Mouse (Mus musculus): Measurements from ENCODE around the gene Hoxa4. TPM values are rescaled to one million over a fixed set of nuclear protein-coding genes. Genes with fewer than 3 reads are reported as not detected.
A peak's percentile ranks its signal among the peaks of the same experiment; 100 is the strongest.

Gene Hoxa4
- polyA plus RNA-seq, 1 experiment from 2014 or later = 1.8 TPM

DNA sequence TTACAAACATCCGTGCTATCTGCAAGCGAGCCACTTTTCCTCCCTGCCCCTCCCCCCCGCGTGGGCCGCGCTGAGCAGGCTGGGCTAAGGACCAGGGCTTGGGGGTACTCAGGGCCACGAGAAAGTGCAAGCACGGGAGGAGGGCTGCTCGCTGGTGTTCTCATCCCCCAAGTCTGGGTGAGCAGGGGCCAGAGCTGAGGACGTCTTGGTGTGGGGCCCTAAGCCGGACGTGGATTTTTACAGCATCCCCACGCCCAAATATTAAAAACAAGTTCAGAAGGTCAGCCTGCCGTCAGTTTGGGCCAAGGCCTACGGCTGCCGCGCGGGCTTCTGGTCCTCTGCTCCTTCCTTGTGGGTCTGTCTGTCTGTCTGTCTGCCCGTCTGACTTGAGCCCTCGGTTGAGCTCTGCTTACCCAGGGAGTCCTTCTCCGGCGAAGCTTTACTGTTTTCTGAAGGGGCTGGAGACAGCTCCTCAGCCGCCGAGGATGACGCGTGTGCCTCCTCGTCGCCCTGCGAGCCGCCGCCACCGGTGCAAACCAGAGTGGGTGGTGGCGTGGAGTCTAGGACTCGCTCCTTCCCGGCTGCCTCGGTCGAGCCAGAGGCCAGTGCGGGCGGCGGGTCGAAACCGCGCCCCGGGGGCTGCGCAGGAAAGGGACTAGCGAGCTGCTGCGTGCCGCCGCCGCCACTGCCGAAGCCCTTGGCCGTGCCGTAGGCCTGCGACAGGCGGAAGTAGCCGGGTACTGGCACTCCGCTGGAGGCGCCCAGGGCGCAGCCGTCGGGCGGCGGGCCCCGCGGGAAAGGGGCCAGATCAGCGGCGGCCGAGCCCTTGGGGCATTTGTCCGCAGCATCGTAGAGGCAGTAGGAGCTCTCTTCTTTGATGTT lies 42.2 kb upstream of the Hoxa4 start:
- H3K27ac ChIP-seq = peak overlapping the region; percentile 99
- DNase-seq (ENCODE audit: low spot score) = peak; percentile 77

DNA sequence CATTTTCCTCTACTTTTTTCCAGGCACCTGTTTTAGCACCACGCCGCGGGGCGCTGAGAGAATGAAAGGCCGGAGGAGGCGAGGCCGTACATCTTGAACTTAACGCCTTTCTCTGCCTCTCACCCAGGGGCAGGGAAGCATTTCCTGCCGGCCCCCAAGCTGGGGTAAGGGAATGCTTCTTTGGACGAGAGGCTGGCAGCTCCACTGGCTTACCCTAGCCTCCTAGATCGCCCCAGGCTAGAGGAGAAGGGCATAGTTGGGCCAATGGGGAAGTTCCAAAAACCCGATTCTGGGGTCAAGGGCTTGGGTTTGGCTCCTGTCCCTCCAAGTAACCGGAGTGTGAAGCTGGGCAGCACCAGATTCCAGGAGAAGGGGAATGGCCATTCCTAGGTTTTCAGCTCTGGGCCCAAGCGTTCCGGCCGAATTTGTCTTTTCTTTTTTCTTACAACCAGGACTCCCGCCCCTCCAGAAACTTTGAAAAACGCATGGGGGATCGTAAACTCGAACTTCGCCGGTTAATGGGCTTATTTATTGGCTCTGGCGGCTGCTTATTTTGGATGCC lies 41.5 kb upstream of the Hoxa4 start:
- Histone ChIP-seq H3K27ac (peak overlapping the region; percentile 99), H3K4me1 (peaks cover 32% of the 10 kb centered on the region), H3K9me3 (replicated peaks) (no peaks in the 10 kb centered on the region), H3K36me3 (peaks cover 76% of the 10 kb centered on the region), H3K27me3 (ENCODE audit: low read depth, poor library complexity, severe bottlenecking) (peaks cover 55% of the 10 kb centered on the region), H3K4me3 (peak overlapping the region; percentile 90)
- WGBS = under 1% methylated on average over 23 of the region's 23 CpGs
- DNase-seq (ENCODE audit: low spot score) = no peak

More for the DNA sequence above, 42.2 kb upstream of the Hoxa4 start:
- WGBS = under 1% methylated on average over 70 of the region's 70 CpGs
- peaks cover 77% of the 10 kb centered on the region for H3K36me3 ChIP-seq
- H3K4me3 ChIP-seq = peak overlapping the region; percentile 90
- H3K9me3 ChIP-seq (replicated peaks) = no peaks in the 10 kb centered on the region
- peaks cover 57% of the 10 kb centered on the region for H3K27me3 ChIP-seq (ENCODE audit: low read depth, poor library complexity, severe bottlenecking)
- peaks cover 32% of the 10 kb centered on the region for H3K4me1 ChIP-seq

DNA sequence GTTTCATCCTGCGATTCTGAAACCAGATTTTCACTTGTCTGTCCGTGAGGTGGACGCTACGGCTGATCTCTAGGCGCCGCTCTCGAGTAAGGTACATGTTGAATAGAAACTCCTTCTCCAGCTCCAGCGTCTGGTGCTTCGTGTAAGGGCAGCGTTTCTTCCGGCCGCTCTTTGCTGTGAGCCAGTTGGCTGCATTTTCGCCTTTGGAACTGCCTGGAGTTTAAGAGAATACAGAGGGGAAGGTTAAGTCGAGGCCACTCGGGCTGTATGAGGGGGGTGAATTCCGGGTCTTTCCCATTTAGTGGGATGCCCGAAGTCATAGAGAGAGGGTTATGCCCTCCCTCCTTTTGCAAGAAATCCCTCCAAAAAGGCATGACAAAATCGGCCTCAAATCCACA lies 41.0 kb upstream of the Hoxa4 start:
- DNase-seq (ENCODE audit: low spot score) = peak; percentile 70
- no peaks in the 10 kb centered on the region for H3K9me3 ChIP-seq (replicated peaks)
- H3K27ac ChIP-seq = peak overlapping the region; percentile 99
- peaks cover 71% of the 10 kb centered on the region for H3K36me3 ChIP-seq
- H3K27me3 ChIP-seq (ENCODE audit: low read depth, poor library complexity, severe bottlenecking) = peaks cover 51% of the 10 kb centered on the region
- WGBS = under 1% methylated on average over 18 of the region's 18 CpGs
- H3K4me3 ChIP-seq = peak overlapping the region; percentile 90
- H3K4me1 ChIP-seq = peaks cover 32% of the 10 kb centered on the region

DNA sequence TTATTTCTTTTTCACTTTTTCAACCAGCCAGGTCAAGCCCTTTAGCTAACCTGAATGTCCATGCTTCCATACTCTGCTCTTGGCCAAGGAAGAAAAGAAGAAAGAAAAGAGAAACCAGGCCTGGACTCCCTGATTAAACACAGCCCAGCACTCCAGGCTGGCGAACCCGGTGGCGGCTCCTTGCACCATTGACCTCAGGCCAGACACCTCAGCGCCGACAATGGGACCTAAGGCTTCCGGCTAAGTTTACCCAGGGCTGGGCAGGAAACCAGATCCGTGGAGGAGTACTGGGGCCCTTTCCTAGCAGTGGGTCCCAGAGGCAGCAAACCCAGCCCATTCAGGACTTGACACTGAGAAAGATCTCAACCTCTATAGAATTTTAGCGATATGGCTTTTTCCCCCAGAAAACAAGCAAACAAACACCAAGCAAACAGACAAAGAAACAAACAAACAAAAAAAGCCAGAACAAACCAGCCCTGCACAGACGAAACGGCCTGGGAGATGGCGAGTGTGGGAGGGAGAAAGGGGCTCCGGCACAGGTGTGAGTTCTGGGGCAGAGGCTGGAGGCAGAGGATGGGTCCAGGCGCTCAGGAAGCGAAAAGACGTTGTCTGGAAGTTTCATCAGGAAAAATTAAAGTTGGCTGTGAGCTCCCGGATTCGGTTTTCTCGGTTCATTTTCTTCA lies 40.5 kb upstream of the Hoxa4 start:
- WGBS = under 1% methylated on average over 18 of the region's 18 CpGs
- Histone ChIP-seq H3K36me3 (peaks cover 69% of the 10 kb centered on the region), H3K27ac (peak overlapping the region; percentile 99)

DNA sequence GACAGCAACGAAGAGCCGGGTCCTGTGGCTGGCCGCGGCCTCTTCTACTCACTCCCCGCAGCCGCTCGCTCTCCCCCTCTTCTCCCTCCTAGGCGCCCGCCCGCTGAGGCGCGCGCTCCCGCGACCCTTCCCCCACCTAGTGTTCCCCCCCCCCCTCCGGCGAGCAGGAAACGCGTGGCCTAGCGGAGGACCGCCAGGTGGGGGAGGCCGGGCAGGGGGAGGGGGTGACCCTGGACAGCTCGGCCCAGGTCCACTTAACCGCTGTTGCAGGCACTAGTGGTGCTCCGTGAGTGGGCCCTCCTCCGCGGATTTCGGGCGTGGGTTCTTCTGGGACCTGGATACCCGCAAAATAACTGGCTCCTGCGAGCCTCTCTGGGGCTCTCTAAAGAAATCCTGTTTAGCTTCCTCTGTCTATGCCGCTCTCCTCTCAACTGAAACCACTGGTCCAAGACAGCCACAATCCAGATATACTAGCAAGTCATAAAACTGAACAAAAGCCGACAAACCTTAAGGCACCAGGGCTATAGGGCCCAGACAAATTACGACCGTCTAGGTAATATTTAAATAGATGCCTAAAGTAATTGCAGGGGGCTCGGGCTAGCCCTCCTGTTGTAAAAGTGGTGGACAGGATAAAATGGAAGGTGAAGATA lies 39.1 kb upstream of the Hoxa4 start, which contains the start of gene Hoxa9:
Hoxa9 (minus strand) TSS at position 574 of the 650 bp plus-strand sequence.
- peak within 1 kb of the TSS; percentile 90 for H3K4me3 ChIP-seq
- peak within 1 kb of the TSS; percentile 99 for H3K27ac ChIP-seq
- H3K9me3 ChIP-seq (replicated peaks) = no peaks in the 10 kb centered on the region
- WGBS = under 1% methylated on average over 28 of the region's 36 CpGs
- peaks cover 26% of the 10 kb centered on the region for H3K4me1 ChIP-seq
- DNase-seq (ENCODE audit: low spot score) = peak; percentile 93
- H3K27me3 ChIP-seq (ENCODE audit: low read depth, poor library complexity, severe bottlenecking) = peaks cover 40% of the 10 kb centered on the region
- peaks cover 58% of the 10 kb centered on the region for H3K36me3 ChIP-seq

More for the DNA sequence above, 40.5 kb upstream of the Hoxa4 start:
- peaks cover 47% of the 10 kb centered on the region for H3K27me3 ChIP-seq (ENCODE audit: low read depth, poor library complexity, severe bottlenecking)
- peak overlapping the region; percentile 90 for H3K4me3 ChIP-seq
- DNase-seq (ENCODE audit: low spot score) = no peak
- H3K4me1 ChIP-seq = peaks cover 34% of the 10 kb centered on the region
- no peaks in the 10 kb centered on the region for H3K9me3 ChIP-seq (replicated peaks)

DNA sequence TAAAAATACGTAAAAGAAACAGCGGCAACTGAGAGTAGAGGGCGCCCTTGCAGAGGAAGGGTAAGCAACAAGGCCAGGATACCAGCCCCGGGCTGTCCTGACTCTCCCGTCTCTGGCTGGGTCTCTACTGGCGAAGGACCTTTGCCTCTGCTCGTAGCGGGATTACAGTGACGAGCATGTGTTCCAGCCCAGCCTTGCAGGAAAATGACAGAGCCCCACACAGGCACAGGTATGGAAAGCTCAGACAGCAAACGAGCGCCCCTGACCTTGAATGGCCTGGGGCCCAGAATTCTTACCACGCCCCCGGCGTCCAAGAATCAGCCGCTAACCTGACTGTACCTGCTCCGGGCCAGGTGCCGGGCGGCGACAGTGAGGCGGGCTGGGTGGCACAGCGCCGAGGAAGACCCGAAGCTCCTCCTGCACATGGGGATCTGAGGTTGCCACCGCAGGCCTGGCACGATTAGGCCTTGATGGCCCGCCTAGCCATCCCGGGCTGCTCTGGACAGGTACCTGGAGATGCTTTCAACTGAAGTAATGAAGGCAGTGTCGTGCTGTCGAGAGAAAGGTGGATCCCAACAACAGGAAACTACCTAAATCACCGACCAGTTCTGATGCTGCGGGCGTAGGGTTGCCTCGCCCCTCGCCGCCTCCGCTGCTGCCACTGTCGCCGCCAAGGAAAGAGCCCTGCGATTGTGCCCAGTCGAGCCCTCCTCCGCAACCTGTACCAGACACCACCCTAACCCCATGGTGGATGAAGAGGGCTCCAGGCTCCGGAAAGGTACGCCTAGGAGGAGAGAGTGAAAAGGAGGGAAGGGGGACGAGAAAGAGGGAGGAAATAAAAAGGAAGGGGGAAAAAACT lies 38.2 kb upstream of the Hoxa4 start:
- no peak for DNase-seq (ENCODE audit: low spot score)
- Histone ChIP-seq H3K27me3 (ENCODE audit: low read depth, poor library complexity, severe bottlenecking) (peaks cover 40% of the 10 kb centered on the region), H3K36me3 (peaks cover 66% of the 10 kb centered on the region), H3K4me1 (peaks cover 22% of the 10 kb centered on the region), H3K27ac (peak overlapping the region; percentile 99), H3K9me3 (replicated peaks) (no peaks in the 10 kb centered on the region), H3K4me3 (peak overlapping the region; percentile 90)
- WGBS = under 1% methylated on average over 44 of the region's 44 CpGs

DNA sequence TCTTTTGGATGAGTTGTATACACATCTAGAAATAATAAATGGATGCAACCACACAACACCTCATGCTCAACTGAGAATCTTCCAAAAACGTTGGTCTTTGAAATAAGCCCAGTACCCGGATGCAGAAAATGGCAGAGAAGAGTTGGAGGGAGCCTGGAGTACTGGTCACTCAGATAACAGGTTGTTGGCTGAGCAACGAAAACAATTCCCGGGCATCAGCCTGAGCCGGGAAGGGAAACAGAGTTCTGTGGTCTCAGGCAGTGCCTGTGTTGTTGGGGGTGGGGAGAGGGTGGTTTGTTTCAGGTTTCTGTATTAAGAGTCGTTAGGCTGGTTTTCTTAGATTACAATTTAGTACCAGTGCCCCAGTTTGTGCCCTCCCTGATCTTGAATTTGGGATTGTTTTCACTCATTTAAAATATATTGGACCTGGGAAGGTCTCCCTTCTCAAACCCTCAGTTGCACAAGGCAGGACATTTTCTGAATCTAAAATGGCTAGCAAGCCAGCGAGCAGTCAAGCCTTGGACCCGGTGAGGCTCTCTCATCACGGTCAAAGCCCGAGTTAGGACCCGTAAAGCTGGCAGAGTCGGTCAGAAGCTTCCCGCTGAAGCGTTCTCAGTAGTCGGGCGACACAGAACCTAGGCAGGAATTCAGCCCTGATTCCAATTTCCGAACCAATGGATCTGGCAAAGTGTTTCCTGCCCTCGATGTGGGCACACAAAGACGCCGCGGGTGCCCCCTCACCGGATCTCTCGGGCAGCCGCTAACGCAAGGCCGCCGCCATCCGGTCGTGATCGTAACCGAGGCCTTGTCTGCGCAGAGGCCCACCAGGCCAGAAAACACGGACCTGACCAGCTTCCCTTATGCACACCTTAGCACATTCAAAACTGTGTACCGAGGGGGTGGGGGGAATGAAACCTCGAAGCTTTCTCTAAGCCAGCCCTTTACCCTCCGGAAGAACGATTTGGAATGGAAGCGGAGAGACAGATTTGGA lies 37.2 kb upstream of the Hoxa4 start:
- no peak for DNase-seq (ENCODE audit: low spot score)
- Histone ChIP-seq H3K27me3 (ENCODE audit: low read depth, poor library complexity, severe bottlenecking) (peaks cover 30% of the 10 kb centered on the region), H3K27ac (peak overlapping the region; percentile 99), H3K4me1 (peaks cover 13% of the 10 kb centered on the region), H3K9me3 (replicated peaks) (no peaks in the 10 kb centered on the region), H3K36me3 (peaks cover 66% of the 10 kb centered on the region), H3K4me3 (peak overlapping the region; percentile 90)
- WGBS = under 1% methylated on average over 38 of the region's 38 CpGs

DNA sequence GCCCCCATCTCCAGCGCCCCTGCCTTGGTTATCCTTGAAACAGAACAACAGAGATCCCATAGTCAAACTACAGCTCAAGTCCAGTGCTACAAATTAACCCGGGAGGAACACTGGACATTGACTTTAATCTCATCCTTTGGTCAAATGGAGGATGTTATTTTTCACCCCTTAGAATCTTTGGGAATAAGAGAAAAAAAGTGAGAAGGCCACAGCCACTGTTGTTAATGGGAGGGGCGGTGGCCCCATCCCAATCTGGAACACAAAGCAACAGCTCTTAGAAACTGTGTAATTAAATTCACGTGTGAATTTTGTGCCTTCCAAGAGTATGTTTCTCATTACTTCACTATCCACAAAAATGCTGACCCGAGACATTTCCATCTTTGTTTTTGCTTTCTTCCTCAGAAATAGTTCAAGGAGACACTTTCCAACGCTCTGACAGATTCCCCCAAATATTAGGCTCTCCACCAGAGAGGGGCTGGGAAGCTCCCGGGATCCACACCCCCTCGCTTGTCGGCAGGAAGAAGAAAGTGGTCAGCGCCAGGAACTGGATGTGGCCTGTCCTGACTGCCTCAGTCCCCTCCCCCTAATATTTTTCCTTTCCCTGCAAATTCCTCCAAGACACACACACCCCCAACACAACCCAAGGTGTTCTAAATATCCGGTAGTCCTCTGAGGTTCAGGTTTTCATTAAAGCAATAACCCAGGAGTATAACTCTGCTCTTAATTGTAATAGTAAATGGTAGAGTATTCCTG lies 36.1 kb upstream of the Hoxa4 start:
- H3K4me1 ChIP-seq = peaks cover 12% of the 10 kb centered on the region
- no peak for DNase-seq (ENCODE audit: low spot score)
- peak overlapping the region; percentile 90 for H3K4me3 ChIP-seq
- H3K9me3 ChIP-seq (replicated peaks) = no peaks in the 10 kb centered on the region
- H3K36me3 ChIP-seq = peaks cover 66% of the 10 kb centered on the region
- peaks cover 25% of the 10 kb centered on the region for H3K27me3 ChIP-seq (ENCODE audit: low read depth, poor library complexity, severe bottlenecking)
- under 1% methylated on average over 11 of the region's 11 CpGs for WGBS
- peak overlapping the region; percentile 99 for H3K27ac ChIP-seq

DNA sequence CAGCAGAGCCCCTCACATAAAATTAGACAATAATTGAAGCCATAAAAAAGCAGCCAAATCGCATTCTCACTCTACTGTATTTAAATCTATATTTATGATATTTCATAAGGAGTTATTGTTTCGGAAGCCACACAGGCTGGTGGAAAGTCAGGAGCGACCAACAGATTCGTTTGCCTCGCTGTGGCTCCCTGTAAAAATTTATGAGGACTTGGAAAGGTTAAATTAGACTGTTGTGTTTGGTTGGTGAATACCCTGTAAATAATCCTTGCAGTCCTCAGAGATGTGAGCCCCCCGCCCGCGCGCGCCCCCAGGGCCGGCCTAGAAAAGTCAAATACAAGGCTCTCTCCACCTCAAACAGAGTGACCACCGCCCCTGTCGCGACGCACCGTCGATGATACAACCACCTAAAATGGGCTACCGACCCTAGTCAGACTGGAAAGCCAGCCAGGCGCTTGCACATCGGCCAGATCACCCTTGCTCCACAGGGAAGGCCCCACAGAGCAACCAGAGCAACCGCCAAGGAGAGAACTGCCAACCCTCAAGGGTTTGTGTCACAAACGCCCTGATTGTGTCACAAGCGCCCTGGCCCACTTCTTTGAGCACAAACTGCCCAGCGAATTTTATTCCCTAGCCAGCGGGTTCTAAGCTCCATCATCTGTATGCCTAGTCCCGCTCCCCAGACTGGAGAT lies 35.2 kb upstream of the Hoxa4 start:
- no peaks in the 10 kb centered on the region for H3K9me3 ChIP-seq (replicated peaks)
- peaks cover 57% of the 10 kb centered on the region for H3K36me3 ChIP-seq
- DNase-seq (ENCODE audit: low spot score) = peak; percentile 85
- H3K4me1 ChIP-seq = peaks cover 20% of the 10 kb centered on the region
- H3K27ac ChIP-seq = peak overlapping the region; percentile 99
- H3K27me3 ChIP-seq (ENCODE audit: low read depth, poor library complexity, severe bottlenecking) = peaks cover 33% of the 10 kb centered on the region
- H3K4me3 ChIP-seq = peak overlapping the region; percentile 90
- 1% methylated on average over 26 of the region's 26 CpGs for WGBS

All from limb, embryonic 10.5 days (tissue).